Mouse (Mus musculus): ENCODE data around the gene Zfhx3. TPM values are rescaled to one million over a fixed set of nuclear protein-coding genes. Genes with fewer than 3 reads are reported as not detected.

Gene Zfhx3
- total RNA-seq, 2 experiments from 2014 or later = 2.1 to 10.9 TPM

GRCm38 (mm10) chr8:108011516-108011915, 69.1 kb downstream of the Zfhx3 start:
- ATAC-seq (ENCODE audit: poor library complexity, severe bottlenecking) = no peak

GRCm38 (mm10) chr8:108017727-108018126, 75.3 kb downstream of the Zfhx3 start:
- no peak for ATAC-seq (ENCODE audit: poor library complexity, severe bottlenecking)

- ATAC-seq (ENCODE audit: poor library complexity, severe bottlenecking) = no peak
Observed at GRCm38 (mm10) chr8:108019651-108020050, 77.2 kb downstream of the Zfhx3 start.

- ATAC-seq (ENCODE audit: poor library complexity, severe bottlenecking) = no peak
Observed at GRCm38 (mm10) chr8:108022404-108022803, 80.0 kb downstream of the Zfhx3 start.

- ATAC-seq (ENCODE audit: poor library complexity, severe bottlenecking) = no peak
Observed at GRCm38 (mm10) chr8:108024331-108024730, 81.9 kb downstream of the Zfhx3 start.

- no peak for ATAC-seq (ENCODE audit: poor library complexity, severe bottlenecking)
Observed at GRCm38 (mm10) chr8:108025249-108025648, 82.8 kb downstream of the Zfhx3 start.

- no peak for ATAC-seq (ENCODE audit: poor library complexity, severe bottlenecking)
Observed at GRCm38 (mm10) chr8:108026557-108027440, 84.4 kb downstream of the Zfhx3 start.

GRCm38 (mm10) chr8:108027561-108028025, 85.1 kb downstream of the Zfhx3 start:
- ATAC-seq (ENCODE audit: poor library complexity, severe bottlenecking) = no peak

- ATAC-seq (ENCODE audit: poor library complexity, severe bottlenecking) = no peak
Observed at GRCm38 (mm10) chr8:108028440-108028839, 86.0 kb downstream of the Zfhx3 start.

GRCm38 (mm10) chr8:108031159-108031558, 88.7 kb downstream of the Zfhx3 start:
- ATAC-seq (ENCODE audit: poor library complexity, severe bottlenecking) = no peak

GRCm38 (mm10) chr8:108034070-108034469, 91.6 kb downstream of the Zfhx3 start:
- no peak for ATAC-seq (ENCODE audit: poor library complexity, severe bottlenecking)

GRCm38 (mm10) chr8:108034726-108035125, 92.3 kb downstream of the Zfhx3 start:
- ATAC-seq (ENCODE audit: poor library complexity, severe bottlenecking) = no peak

GRCm38 (mm10) chr8:108043618-108044017, 101.2 kb downstream of the Zfhx3 start:
- ATAC-seq (ENCODE audit: poor library complexity, severe bottlenecking) = no peak

GRCm38 (mm10) chr8:108044185-108044584, 101.7 kb downstream of the Zfhx3 start:
- no peak for ATAC-seq (ENCODE audit: poor library complexity, severe bottlenecking)

GRCm38 (mm10) chr8:108056241-108056640, 113.8 kb downstream of the Zfhx3 start:
- no peak for ATAC-seq (ENCODE audit: poor library complexity, severe bottlenecking)

GRCm38 (mm10) chr8:108061972-108062371, 119.5 kb downstream of the Zfhx3 start:
- no peak for ATAC-seq (ENCODE audit: poor library complexity, severe bottlenecking)

- no peak for ATAC-seq (ENCODE audit: poor library complexity, severe bottlenecking)
Observed at GRCm38 (mm10) chr8:108067111-108067510, 124.7 kb downstream of the Zfhx3 start.

GRCm38 (mm10) chr8:108068195-108068594, 125.8 kb downstream of the Zfhx3 start:
- no peak for ATAC-seq (ENCODE audit: poor library complexity, severe bottlenecking)

- ATAC-seq (ENCODE audit: poor library complexity, severe bottlenecking) = no peak
Observed at GRCm38 (mm10) chr8:108070438-108070837, 128.0 kb downstream of the Zfhx3 start.

GRCm38 (mm10) chr8:108072126-108072746, 129.8 kb downstream of the Zfhx3 start:
- no peak for ATAC-seq (ENCODE audit: poor library complexity, severe bottlenecking)

- no peak for ATAC-seq (ENCODE audit: poor library complexity, severe bottlenecking)
Observed at GRCm38 (mm10) chr8:108072853-108073252, 130.4 kb downstream of the Zfhx3 start.

- no peak for ATAC-seq (ENCODE audit: poor library complexity, severe bottlenecking)
Observed at GRCm38 (mm10) chr8:108075176-108075575, 132.7 kb downstream of the Zfhx3 start.

Measured in megakaryocyte, adult 5-6 weeks (primary cell).